Mouse (Mus musculus): ENCODE measurements around the gene Srpr.

Srpr gene

DNA sequence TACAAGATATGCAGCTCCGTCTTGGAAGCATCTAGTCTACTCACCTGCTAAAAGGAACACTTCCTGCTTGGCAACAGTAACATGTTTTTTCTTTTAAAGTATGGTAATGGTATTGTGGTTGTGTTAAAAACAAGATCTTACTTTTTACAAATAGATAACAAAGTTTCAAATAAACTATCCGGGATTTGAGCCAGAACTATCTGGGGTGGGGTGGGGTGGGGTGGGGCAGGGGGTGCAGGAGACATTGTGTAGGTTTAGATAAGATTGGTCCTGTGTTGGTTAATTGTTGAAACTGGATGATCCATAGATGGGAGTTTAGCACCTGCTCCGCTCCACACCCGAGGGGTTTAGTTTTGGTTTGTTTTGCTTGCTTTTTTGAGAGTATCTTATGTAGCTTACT, 62.4 kb downstream of the Srpr start:
- no peak for DNase-seq (ENCODE audit: low spot score)

DNA sequence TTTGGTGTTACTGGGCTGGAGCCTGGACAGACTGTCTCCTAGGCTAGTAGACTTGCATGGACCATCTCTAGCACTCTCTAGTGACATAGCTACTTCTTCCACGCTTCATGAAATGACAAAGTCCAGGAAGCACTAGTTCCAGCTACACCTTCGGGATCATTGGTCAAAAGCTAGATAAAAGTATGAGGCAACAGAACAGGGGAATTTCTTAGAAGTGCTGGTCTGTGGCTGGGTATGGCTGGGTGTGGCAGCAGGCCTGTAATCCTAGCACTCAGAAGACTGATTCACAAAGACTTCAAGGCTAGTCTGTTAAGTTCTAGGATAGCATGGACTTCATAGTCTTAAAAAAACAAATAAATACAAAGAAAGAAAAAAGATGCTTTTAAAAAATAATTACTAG, 63.5 kb downstream of the Srpr start:
- no peak for DNase-seq (ENCODE audit: low spot score)

- no peak for DNase-seq (ENCODE audit: low spot score)
Observed at GRCm38 (mm10) chr9:35264509-35264908, 64.5 kb downstream of the Srpr start.

GRCm38 (mm10) chr9:35267146-35267975, 67.4 kb downstream of the Srpr start, which contains the start of the genes Fam118b and Rpusd4:
Gene Fam118b, minus strand, starts transcription at chr9:35267805.
Gene Rpusd4, plus strand, starts transcription at chr9:35267865.
- DNase-seq (ENCODE audit: low spot score): peak; percentile 86

DNA sequence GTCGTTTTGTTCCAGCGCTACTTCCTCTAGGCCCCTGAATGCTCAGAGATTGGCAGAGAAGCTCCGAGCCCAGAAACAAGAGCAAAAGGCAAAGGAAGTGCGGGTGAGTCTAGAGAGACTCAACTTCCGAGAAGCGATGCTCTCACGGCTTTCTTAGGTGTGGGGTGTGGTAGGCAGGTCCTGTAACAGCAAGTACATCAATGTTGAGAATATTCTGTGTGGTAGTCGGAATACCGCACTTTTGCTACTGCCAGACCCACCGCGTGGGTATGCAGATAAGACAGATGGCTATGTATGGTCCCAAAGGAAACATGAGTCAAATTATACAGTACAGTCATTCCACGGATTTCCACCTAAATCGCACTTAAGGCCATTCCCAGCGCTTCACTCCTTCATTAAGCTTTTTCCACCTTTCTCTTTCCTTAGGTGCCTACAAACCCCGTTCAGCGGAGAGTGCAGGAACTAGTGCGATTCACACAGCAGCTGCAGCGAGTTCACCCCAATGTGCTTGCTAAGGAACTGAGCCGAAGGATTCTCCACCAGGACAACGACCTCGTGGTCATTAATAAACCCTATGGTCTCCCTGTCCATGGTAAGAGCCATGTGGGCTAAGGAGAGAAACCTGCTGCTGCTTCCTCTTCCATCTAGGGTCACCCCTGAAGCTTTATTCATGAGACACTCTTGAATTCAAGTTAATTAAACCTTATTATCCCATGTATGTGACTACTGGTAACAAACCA, 68.2 kb downstream of the Srpr start:
- DNase-seq (ENCODE audit: low spot score): no peak

DNA sequence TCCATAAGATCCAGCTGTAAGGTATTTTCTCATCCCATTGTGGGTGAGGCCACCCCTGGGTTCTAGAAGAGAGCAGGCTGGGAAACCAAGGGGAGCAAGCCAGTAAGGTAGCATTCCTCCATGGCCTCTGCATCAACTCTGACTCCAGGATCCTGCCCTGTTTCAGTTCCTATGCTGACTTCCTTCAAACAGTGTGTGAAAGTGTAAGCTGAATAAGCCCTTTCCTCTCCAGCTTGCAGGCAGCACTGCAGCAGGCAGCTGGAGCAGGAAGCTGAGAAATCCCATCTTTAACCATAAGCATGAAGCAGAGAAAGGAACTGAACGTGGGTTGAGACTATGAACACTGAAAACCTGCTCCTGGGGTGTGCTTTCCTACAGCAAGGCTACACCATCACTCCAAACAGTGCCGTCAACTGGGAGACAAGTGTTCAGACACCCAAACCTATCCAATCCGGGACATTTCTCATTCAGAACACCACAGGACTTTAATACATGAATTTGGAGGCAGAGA, 77.9 kb downstream of the Srpr start:
- DNase-seq (ENCODE audit: low spot score): no peak

- DNase-seq (ENCODE audit: low spot score): no peak
Observed at GRCm38 (mm10) chr9:35278451-35278850, 78.5 kb downstream of the Srpr start.

DNA sequence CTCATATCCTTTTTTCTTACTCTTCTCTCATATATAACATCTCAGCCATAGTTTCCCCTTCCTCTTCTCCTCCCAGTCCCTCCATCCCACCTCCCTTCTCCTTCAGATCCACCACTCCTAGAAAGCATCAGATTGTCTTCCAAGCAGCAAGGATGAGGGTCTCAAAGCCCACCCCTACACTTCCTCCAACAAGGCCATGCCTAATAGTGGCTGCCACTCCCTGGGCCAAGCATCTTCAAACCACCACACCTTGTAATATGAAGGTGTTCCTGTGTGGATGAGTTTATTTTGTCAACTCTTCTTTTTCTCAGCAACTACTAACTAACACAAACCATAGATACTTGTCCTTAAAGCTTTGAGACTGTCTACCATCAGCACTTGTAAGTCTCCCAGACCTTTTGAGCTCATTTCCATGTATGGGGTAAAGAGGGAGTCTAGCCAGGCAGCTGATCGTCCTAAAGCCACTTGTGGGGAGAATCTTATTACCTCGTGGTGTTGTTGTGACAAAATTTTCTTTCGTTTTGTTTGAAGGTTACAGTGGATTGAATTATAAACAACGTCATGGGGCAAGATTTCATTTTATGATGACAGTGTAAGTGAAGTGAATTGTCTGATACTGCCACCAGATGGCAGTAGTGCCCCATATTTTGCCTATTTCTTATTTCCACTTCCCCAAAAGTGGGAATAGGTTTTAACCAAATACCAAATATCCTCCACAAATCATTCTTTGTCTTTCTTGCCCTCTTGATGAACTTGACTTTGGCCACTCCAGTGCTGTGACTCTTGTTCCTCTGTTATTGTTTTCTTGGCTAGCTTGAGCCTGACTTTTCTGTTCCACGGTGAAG, 82.3 kb downstream of the Srpr start:
- DNase-seq (ENCODE audit: low spot score): no peak

DNA sequence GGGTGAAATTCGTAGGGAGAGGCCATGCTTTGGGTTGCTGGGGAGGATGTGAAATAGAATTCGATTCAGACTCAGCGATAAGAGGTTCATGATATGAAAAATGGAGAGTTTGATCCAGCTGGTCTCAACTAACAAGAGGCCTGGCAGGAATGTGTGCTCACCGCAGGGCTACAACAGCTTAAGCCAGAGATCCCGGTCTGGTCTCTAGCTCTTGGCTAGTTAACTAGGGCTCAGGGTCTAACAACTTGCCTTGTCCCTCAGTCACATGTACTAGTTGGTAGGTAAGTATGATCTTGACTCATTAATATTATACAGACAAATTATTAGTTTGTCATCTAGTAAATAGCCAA, 82.9 kb downstream of the Srpr start:
- no peak for DNase-seq (ENCODE audit: low spot score)

DNA sequence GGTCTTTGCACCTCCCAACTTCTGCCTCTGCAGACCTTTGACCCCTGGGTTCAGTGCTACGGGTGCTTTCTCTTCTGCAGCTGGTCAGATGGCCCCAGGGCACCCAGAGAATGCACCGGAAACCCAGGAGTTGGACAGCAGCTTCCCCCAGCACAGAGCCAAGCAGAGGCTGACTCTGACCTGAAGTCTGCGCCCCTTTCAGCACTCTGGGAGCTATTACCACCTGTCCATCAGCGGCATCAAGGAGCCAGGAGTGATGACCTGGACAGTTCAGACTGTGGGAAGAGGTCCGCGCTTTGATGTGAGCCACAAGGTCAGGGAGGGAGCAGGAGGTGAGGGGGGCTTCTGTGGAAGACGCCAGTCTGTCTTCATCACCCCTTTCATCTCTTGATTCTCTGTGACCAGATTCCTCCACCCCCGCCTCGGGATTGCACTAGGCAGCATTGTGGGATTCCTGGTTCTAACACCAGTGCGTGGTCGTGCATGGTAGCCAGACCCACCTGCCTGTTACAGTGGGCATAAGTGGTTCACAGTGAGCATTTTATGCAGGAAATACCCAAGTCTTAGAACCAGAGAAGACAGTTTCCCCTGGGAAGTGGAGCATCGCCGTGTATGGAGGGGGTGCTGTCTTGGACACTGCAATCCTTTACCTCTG, 83.6 kb downstream of the Srpr start:
- no peak for DNase-seq (ENCODE audit: low spot score)

GRCm38 (mm10) chr9:35284351-35284750, 84.4 kb downstream of the Srpr start:
- no peak for DNase-seq (ENCODE audit: low spot score)

GRCm38 (mm10) chr9:35286351-35286750, 86.4 kb downstream of the Srpr start:
- no peak for DNase-seq (ENCODE audit: low spot score)

- no peak for DNase-seq (ENCODE audit: low spot score)
Observed at GRCm38 (mm10) chr9:35289992-35290391, 90.0 kb downstream of the Srpr start.

DNA sequence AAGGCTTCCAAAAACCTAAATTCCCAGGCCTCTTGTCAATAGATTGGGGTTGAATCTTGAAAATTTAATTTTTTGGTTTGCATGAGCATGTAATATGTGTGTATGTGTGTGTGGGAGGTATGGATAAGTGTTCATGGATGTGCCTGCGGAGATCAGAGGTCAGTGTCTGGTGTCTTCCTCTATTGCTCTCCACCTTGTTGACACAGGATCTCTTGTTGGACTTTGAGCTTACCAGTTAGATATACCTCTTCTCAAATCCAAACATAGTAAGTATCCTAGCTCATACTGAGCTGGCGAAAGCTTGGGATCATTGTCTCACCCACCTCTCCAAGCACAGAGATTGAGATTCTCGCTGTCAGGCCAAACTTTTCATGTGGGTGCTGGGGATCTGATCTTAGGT, 90.4 kb downstream of the Srpr start:
- DNase-seq (ENCODE audit: low spot score): no peak

DNA sequence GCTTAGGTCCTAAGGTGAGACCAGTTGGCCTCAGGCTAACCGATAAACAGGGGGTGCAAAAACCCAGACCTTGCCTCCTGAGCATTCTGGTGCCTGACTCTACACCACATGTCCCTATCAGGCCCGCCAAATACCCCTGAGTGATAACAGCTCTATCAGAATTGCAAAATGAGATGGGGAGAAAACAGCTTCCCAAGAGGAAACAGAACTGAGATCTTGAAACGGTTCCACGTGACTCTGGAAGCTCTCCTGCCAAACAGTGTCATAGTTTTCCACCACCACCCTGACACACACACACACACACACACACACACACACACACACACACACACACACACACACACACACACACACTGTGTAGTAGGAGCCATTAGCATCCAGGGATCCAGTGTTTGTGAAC, 90.9 kb downstream of the Srpr start:
- no peak for DNase-seq (ENCODE audit: low spot score)

DNA sequence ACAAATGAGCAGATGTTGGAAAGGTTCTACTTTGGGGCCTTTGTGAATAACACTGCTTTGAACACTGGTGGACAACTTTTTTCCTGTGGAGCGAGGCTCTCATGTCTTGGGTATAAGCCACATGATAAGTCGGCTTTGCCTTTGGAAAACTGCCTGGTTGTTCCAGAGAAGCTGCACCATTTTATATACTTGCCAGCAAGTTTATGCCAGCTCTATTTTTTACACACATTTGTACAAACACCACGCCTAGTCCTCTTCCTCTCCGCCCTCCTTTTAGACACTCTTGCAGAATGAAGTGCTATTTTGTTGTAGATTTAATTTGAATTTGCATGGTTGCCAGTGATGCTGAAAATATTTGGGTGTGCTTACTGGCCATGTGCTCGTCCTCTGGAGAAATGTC, 93.5 kb downstream of the Srpr start:
- no peak for DNase-seq (ENCODE audit: low spot score)

All from left cerebral cortex, adult 11 months (tissue).